Mouse (Mus musculus) liver, embryonic 15.5 days (tissue): ENCODE data around the gene Ndufv3. TPM values are rescaled to one million over a fixed set of nuclear protein-coding genes. Genes with fewer than 3 reads are reported as not detected.
"Not testable (repeated sequence)": the region's sequence is repeated elsewhere in the genome, so short reads cannot be mapped to it uniquely, and the experiment has no call there.

Source experiments
- ATAC-seq: fragments of 200-750 bp; cut with Nextera tagmentation; 2 replicates; pipeline ENCODE4 v1.8.0; 2017; ENCODE audit warnings: moderate number of reproducible peaks, mild to moderate bottlenecking, moderate library complexity; ENCODE audit not compliant: insufficient read depth
- H3K27ac ChIP-seq: fragments of 300-500 bp; sonication (generic); replicated peaks from 2 replicates; pipeline ENCODE4 v1.5.1; 2015; ENCODE audit warnings: mild to moderate bottlenecking, inconsistent platforms
- H3K27me3 ChIP-seq: fragments of 300-500 bp; sonication (generic); 2 replicates; pipeline ENCODE4 v1.6.1; 2015; ENCODE audit warnings: mild to moderate bottlenecking, inconsistent platforms
- H3K36me3 ChIP-seq: fragments of 300-500 bp; sonication (generic); replicated peaks from 2 replicates; pipeline ENCODE4 v1.6.1; 2015; ENCODE audit warnings: moderate library complexity, mild to moderate bottlenecking, inconsistent platforms
- H3K4me1 ChIP-seq: fragments of 300-500 bp; sonication (generic); replicated peaks from 2 replicates; pipeline ENCODE4 v1.6.1; 2015; ENCODE audit warnings: inconsistent platforms
- H3K4me2 ChIP-seq: fragments of 300-500 bp; sonication (generic); 2 replicates; pipeline ENCODE4 v1.6.1; 2015; ENCODE audit warnings: moderate library complexity, mild to moderate bottlenecking, inconsistent platforms
- H3K4me3 ChIP-seq: fragments of 300-500 bp; sonication (generic); replicated peaks from 2 replicates; pipeline ENCODE4 v1.5.1; 2015; ENCODE audit warnings: mild to moderate bottlenecking, inconsistent platforms
- H3K9ac ChIP-seq: fragments of 300-500 bp; sonication (generic); 2 replicates; pipeline ENCODE4 v1.6.1; 2015; ENCODE audit warnings: moderate library complexity, mild to moderate bottlenecking, inconsistent platforms
- H3K9me3 ChIP-seq: fragments of 300-500 bp; sonication (generic); replicated peaks from 2 replicates; pipeline ENCODE4 v1.6.1; 2016; ENCODE audit warnings: inconsistent platforms
- WGBS: fragments of 180-500 bp; shearing (Covaris S2); methylation state at CpG from one replicate; pipeline ENCODE4 v1.1.7; 2015; ENCODE audit warnings: mixed read lengths; ENCODE audit not compliant: insufficient replicate concordance; 5-methylcytosine and 5-hydroxymethylcytosine counted together
- polyA plus RNA-seq: library from polyadenylated mRNA; unstranded; fragments of >200 nt; fragmentation: Nextera tagmentation; extraction: Ambion mirVana; gene quantifications from 2 replicates; pipeline ENCODE4 v1.2.1, GENCODE M21; 2015

The Ndufv3 gene
- polyA plus RNA-seq, 1 experiment from 2014 or later: 160 TPM

GRCm38 (mm10) chr17:31512593-31512992 lies 7.3 kb upstream of the Ndufv3 start:
- H3K36me3 ChIP-seq: peaks cover 28% of the 10 kb centered on the region
- H3K9ac ChIP-seq: peak overlapping the region; percentile 35; the same call in 1 of the 2 replicates
- H3K4me3 ChIP-seq: peak overlapping the region; percentile 80
- peaks cover 27% of the 10 kb centered on the region for H3K4me1 ChIP-seq
- peaks cover 11% of the 10 kb centered on the region; the same call in 1 of the 2 replicates for H3K27me3 ChIP-seq
- ATAC-seq: peak; percentile 29
- peak overlapping the region; percentile 48; the same call in 1 of the 2 replicates for H3K27ac ChIP-seq
- H3K9me3 ChIP-seq: no peaks in the 10 kb centered on the region
- peak overlapping the region; percentile 98 for H3K4me2 ChIP-seq
- WGBS: 15% methylated on average over 6 of the region's 6 CpGs

DNA sequence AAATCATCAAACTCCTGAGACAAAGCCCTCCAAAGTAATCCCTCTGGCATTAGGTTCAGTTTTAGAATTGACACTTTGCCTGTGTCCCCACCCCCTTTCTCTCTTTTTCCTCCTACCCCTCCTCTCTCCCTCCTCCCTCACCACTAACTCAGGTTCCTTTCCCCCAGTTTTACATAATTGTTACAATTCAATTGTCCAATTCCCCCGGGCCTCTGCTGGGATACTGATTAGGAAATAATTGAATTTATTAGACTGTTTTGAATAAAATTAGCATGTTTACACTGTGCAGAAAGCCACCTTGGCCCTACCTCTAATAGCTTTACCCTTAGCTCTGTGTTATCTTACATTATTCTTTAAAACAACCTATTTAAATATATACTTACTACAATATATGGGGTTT lies 5.2 kb upstream of the Ndufv3 start:
- Histone ChIP-seq H3K4me3 (no peak overlapping the region), H3K27me3 (peaks cover 11% of the 10 kb centered on the region; the same call in 1 of the 2 replicates), H3K9ac (no peak overlapping the region), H3K4me1 (peaks cover 35% of the 10 kb centered on the region), H3K4me2 (no peak overlapping the region), H3K36me3 (peaks cover 9% of the 10 kb centered on the region), H3K9me3 (no peaks in the 10 kb centered on the region), H3K27ac (no peak overlapping the region)
- ATAC-seq: no peak
- 48% methylated on average over 1 of the region's 1 CpGs for WGBS

- H3K9me3 ChIP-seq: no peaks in the 10 kb centered on the region
- ATAC-seq: peak; percentile 33
- peak overlapping the region; percentile 92 for H3K4me2 ChIP-seq
- H3K4me1 ChIP-seq: peaks cover 25% of the 10 kb centered on the region
- 2% methylated on average over 7 of the region's 7 CpGs for WGBS
- peaks cover 16% of the 10 kb centered on the region for H3K36me3 ChIP-seq
- H3K9ac ChIP-seq: peak overlapping the region; percentile 25; the same call in 1 of the 2 replicates
- H3K27me3 ChIP-seq: peaks cover 11% of the 10 kb centered on the region; the same call in 1 of the 2 replicates
- peak overlapping the region; percentile 85 for H3K4me3 ChIP-seq
- H3K27ac ChIP-seq: peak overlapping the region; percentile 67
Observed at GRCm38 (mm10) chr17:31519344-31519945, 470 bp upstream of the Ndufv3 start.

- peak overlapping the region; percentile 92 for H3K4me2 ChIP-seq
- peaks cover 22% of the 10 kb centered on the region for H3K36me3 ChIP-seq
- ATAC-seq: no peak
- H3K9me3 ChIP-seq: no peaks in the 10 kb centered on the region
- no peak overlapping the region for H3K27ac ChIP-seq
- peaks cover 11% of the 10 kb centered on the region; the same call in 1 of the 2 replicates for H3K27me3 ChIP-seq
- H3K4me3 ChIP-seq: peak overlapping the region; percentile 85
- H3K4me1 ChIP-seq: peaks cover 25% of the 10 kb centered on the region
- peak overlapping the region; percentile 75; the same call in 1 of the 2 replicates for H3K9ac ChIP-seq
- 22% methylated on average over 3 of the region's 3 CpGs for WGBS
Observed at GRCm38 (mm10) chr17:31520895-31521294, 980 bp downstream of the Ndufv3 start.

DNA sequence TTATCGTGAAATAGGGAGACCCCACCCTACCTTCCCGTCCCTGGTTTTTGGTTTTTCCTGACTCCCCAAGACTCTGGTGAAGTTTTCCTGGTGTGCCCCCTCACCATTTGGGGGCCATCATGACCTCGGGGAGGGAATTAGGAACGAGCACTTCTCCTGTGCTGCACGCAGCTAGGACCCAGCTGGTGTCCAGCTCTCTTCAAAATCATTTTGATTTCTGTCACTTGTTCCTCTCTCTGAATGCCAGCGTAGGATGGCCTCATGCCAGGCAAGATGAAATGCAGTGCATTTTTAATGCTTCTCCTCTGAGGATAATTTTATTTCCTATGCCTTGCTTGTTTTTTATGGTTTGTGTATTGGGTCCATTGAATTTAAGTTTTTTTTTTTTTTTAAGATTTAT lies 2.0 kb downstream of the Ndufv3 start:
- ATAC-seq: no peak
- Histone ChIP-seq H3K4me2 (no peak overlapping the region), H3K4me3 (no peak overlapping the region), H3K36me3 (peaks cover 26% of the 10 kb centered on the region), H3K27ac (no peak overlapping the region), H3K4me1 (peaks cover 25% of the 10 kb centered on the region), H3K9ac (no peak overlapping the region), H3K9me3 (no peaks in the 10 kb centered on the region), H3K27me3 (peaks cover 3% of the 10 kb centered on the region; the same call in 1 of the 2 replicates)
- 82% methylated on average over 6 of the region's 6 CpGs for WGBS

- Histone ChIP-seq H3K9ac (no peak overlapping the region), H3K4me3 (no peak overlapping the region), H3K4me2 (no peak overlapping the region), H3K9me3 (no peaks in the 10 kb centered on the region), H3K27me3 (no peaks in the 10 kb centered on the region), H3K27ac (no peak overlapping the region), H3K4me1 (peaks cover 15% of the 10 kb centered on the region), H3K36me3 (peaks cover 54% of the 10 kb centered on the region)
- ATAC-seq: no peak
- 77% methylated on average over 4 of the region's 4 CpGs for WGBS
Observed at GRCm38 (mm10) chr17:31525114-31525513, 5.2 kb downstream of the Ndufv3 start.

- Histone ChIP-seq H3K4me3 (no peak overlapping the region), H3K9me3 (no peaks in the 10 kb centered on the region), H3K36me3 (peaks cover 59% of the 10 kb centered on the region), H3K27ac (no peak overlapping the region), H3K4me1 (peaks cover 9% of the 10 kb centered on the region), H3K27me3 (no peaks in the 10 kb centered on the region), H3K9ac (no peak overlapping the region), H3K4me2 (no peak overlapping the region)
- no peak for ATAC-seq
- WGBS: 94% methylated on average over 3 of the region's 3 CpGs
Observed at GRCm38 (mm10) chr17:31525816-31526215, 5.9 kb downstream of the Ndufv3 start.

GRCm38 (mm10) chr17:31529314-31529713 lies 9.4 kb downstream of the Ndufv3 start:
- ATAC-seq: no peak

GRCm38 (mm10) chr17:31531441-31532158 lies 11.7 kb downstream of the Ndufv3 start:
- H3K4me1 ChIP-seq: 0 out of 2 replicates have a peak, but pooled peaks cover 7% of the 10 kb centered on the region
- H3K4me2 ChIP-seq: no peak overlapping the region
- H3K9ac ChIP-seq: no peak overlapping the region
- H3K9me3 ChIP-seq: no peaks in the 10 kb centered on the region
- no peak overlapping the region for H3K27ac ChIP-seq
- 74% methylated on average over 14 of the region's 14 CpGs for WGBS
- H3K36me3 ChIP-seq: peaks cover 51% of the 10 kb centered on the region
- H3K27me3 ChIP-seq: no peaks in the 10 kb centered on the region
- H3K4me3 ChIP-seq: no peak overlapping the region
- no peak for ATAC-seq

More at GRCm38 (mm10) chr17:31529314-31529713, 9.4 kb downstream of the Ndufv3 start:
- no peak overlapping the region for H3K27ac ChIP-seq
- 56% methylated on average over 15 of the region's 15 CpGs for WGBS
- H3K4me3 ChIP-seq: no peak overlapping the region
- no peaks in the 10 kb centered on the region for H3K27me3 ChIP-seq
- no peak overlapping the region for H3K9ac ChIP-seq
- no peaks in the 10 kb centered on the region for H3K9me3 ChIP-seq
- H3K4me1 ChIP-seq: no peaks in the 10 kb centered on the region
- no peak overlapping the region for H3K4me2 ChIP-seq
- H3K36me3 ChIP-seq: peaks cover 57% of the 10 kb centered on the region

GRCm38 (mm10) chr17:31532331-31532730 lies 12.4 kb downstream of the Ndufv3 start:
- H3K4me2 ChIP-seq, H3K4me1 ChIP-seq, H3K4me3 ChIP-seq, H3K27me3 ChIP-seq, ATAC-seq, H3K9me3 ChIP-seq, H3K9ac ChIP-seq, H3K27ac ChIP-seq: not testable (repeated sequence)
- peaks cover 44% of the 10 kb centered on the region for H3K36me3 ChIP-seq
- WGBS: 79% methylated on average over 4 of the region's 4 CpGs

DNA sequence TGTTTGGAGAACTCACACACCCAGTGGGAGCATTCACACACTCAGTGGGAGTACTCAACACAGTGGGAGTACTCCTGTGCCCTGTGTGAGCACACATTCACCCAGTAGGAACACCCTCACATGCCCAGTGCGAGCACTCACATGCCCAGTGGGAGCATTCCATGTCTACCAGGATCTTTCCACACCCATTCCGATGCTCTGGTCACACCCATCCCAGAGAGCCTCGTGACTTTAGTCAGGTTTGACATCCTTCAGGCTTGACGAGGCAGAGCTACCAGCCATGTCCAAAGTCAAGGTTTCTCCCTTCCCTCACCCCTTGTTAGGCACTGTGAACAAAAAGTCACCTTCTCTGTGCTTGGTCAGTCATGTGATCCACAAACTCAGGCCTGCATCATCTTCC lies 15.4 kb downstream of the Ndufv3 start:
- H3K27ac ChIP-seq: no peak overlapping the region
- ATAC-seq: no peak
- 0 out of 2 replicates have a peak, but pooled peaks cover 7% of the 10 kb centered on the region for H3K4me1 ChIP-seq
- H3K4me2 ChIP-seq: no peak overlapping the region
- peaks cover 19% of the 10 kb centered on the region for H3K36me3 ChIP-seq
- no peak overlapping the region for H3K4me3 ChIP-seq
- no peaks in the 10 kb centered on the region for H3K9me3 ChIP-seq
- no peaks in the 10 kb centered on the region for H3K27me3 ChIP-seq
- no peak overlapping the region for H3K9ac ChIP-seq
- WGBS: 58% methylated on average over 4 of the region's 4 CpGs
